In the genomic region with DNA sequence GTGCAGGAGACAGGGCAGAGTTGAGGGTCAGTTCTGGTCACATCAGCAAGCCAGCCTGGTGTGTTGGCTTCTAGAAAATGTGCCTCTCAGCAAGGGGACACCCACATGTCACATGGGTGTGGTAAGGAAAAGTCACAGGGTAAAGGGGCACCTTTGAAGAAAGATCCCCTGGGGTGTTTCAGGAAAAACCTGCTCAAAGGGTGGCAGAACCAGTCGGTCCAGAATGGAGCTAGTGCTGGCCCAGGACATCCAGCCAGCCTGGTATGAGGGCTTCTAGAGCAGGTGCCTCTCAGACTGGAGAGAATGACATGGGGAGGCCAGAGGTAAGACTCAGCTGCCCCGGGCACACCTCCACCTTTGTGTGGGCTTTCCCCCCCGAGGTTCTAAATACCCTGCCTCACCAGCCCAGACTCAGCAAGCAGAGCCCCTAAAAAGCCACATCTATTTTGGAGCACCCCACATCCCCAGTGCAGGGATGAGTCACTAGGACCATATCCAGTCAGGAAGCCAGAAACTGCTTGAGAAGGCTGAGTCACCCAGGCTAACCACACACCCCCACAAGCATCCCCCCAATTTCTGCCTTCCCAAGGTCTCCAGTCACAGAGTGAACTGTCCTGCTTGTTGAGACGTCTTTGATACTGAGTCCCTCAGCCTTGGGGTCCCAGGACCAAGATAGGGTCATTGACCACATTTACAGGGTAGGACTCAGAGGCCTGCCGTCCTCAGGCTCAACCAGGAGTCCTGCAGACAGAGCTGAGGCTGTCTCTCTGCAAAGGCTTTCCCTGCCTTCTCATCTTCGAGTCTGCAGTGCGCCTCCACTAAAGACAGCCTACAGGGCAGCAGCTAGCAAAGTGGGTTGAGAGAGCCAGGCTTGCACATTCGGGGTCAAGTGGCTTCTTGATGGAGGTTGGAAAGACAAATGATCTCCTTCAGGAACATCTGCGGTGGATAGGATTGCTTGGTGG, we compare ENCODE assay signal across 14 mouse cellular contexts. TPM values are rescaled to one million over a fixed set of nuclear protein-coding genes. Genes with fewer than 3 reads are reported as not detected.
DNase-seq lines count a peak whose midpoint lies in the region; ATAC-seq and TF ChIP-seq lines count a peak whose summit lies in the region.
"Had no signal": no experiment of that assay in that cellular context is flagged by ENCODE, and none has a peak within 500 bp of the region (broad histone marks: within the 10 kb centered on the region; RNA-seq: fewer than 3 reads in every experiment).

No protein-coding gene starts in this region.

- no peaks in the 10 kb centered on the region for H3K9me3 ChIP-seq in stomach, postnatal 0 days (ENCODE audit: control insufficient read depth, low read length)
- H3K9me3 ChIP-seq: embryonic facial prominence, embryonic 13.5 days had no signal

- TF ChIP-seq CTCF in kidney, adult 2 months (conservative IDR thresholded peaks at IDR 0.05; ENCODE audit: insufficient read depth, insufficient read length, low read depth, low read length), result no peak
- TF ChIP-seq CTCF in stomach, postnatal 0 days (IDR thresholded peaks at IDR 0.05; ENCODE audit: low read depth), result no peak

- H3K9ac ChIP-seq in stomach, postnatal 0 days (ENCODE audit: low read length), result no peak overlapping the region; the same call in 1 of the 2 replicates
- H3K9ac ChIP-seq: embryonic facial prominence, embryonic 13.5 days; liver, postnatal 0 days had no signal

- H3K4me3 ChIP-seq in kidney, adult 2 months (ENCODE audit: insufficient read depth, low read depth, low read length), result no peak overlapping the region
- H3K4me3 ChIP-seq in stomach, postnatal 0 days (ENCODE audit: low read depth, low read length), result no peak overlapping the region
- H3K4me3 ChIP-seq: embryonic facial prominence, embryonic 13.5 days had no signal

- no peak overlapping the region for H3K27ac ChIP-seq in kidney, adult 2 months (ENCODE audit: insufficient read depth, low read depth, low read length)
- H3K27ac ChIP-seq in stomach, postnatal 0 days (replicated peaks), result no peak overlapping the region; the same call in 1 of the 2 replicates
- H3K27ac ChIP-seq: embryonic facial prominence, embryonic 13.5 days had no signal

- no peaks in the 10 kb centered on the region for H3K36me3 ChIP-seq in kidney, adult 2 months (ENCODE audit: control insufficient read depth, insufficient read depth, low read length)
- H3K36me3 ChIP-seq in stomach, postnatal 0 days (ENCODE audit: control insufficient read depth, insufficient read depth, low read length), result no peaks in the 10 kb centered on the region
- H3K36me3 ChIP-seq: embryonic facial prominence, embryonic 13.5 days had no signal

- peak; percentile 65 for TF ChIP-seq EP300 in stomach, postnatal 0 days (optimal IDR thresholded peaks at IDR 0.05)

- peak; percentile 90 for ATAC-seq in granulocyte monocyte progenitor cell, adult 5-6 weeks (replicated peaks; ENCODE audit: poor library complexity, severe bottlenecking)
- ATAC-seq in stomach, postnatal 0 days (ENCODE audit: low FRiP score, low TSS enrichment), result peak; percentile 75
- ATAC-seq: CD4-positive, CD25-positive, alpha-beta regulatory T cell, adult 4 months; liver, postnatal 0 days had no signal

- 75% methylated on average over 9 of the region's 9 CpGs for WGBS in kidney, adult 2 months
- WGBS in stomach, postnatal 0 days, result 57% methylated on average over 9 of the region's 9 CpGs

- no peak overlapping the region for H3K4me2 ChIP-seq in stomach, postnatal 0 days (replicated peaks; ENCODE audit: low read depth)
- H3K4me2 ChIP-seq: embryonic facial prominence, embryonic 13.5 days had no signal

- DNase-seq in kidney, adult 2 months, result peak; percentile 42
- no peak for DNase-seq in kidney, adult 8-10 months
- DNase-seq in right cerebral cortex, adult 18-20 months, result peak; percentile 88
- DNase-seq in right cerebral cortex, postnatal 4 days, result no peak
- peak; percentile 65 for DNase-seq in stomach, postnatal 0 days (ENCODE audit: low spot score)
- DNase-seq in spleen, postnatal 36 days (ENCODE audit: low spot score in 2 of 2), result no peak
- DNase-seq in ovary, adult 18-20 months (ENCODE audit: low spot score), result no peak
- DNase-seq: gastrocnemius, postnatal 10 days; liver, postnatal 0 days had no signal

- TF ChIP-seq POLR2A in kidney, adult 2 months (IDR thresholded peaks at IDR 0.05; ENCODE audit: low read depth, low read length), result no peak

- no peaks in the 10 kb centered on the region for H3K4me1 ChIP-seq in kidney, adult 2 months (ENCODE audit: control insufficient read depth, insufficient read depth, low read length)
- H3K4me1 ChIP-seq in stomach, postnatal 0 days (replicated peaks; ENCODE audit: control insufficient read depth, insufficient read depth), result no peaks in the 10 kb centered on the region
- H3K4me1 ChIP-seq: embryonic facial prominence, embryonic 13.5 days had no signal

- H3K27me3 ChIP-seq in kidney, adult 2 months (replicated peaks; ENCODE audit: control insufficient read depth, insufficient read depth, low read length), result no peaks in the 10 kb centered on the region
- no peaks in the 10 kb centered on the region for H3K27me3 ChIP-seq in stomach, postnatal 0 days (ENCODE audit: control insufficient read depth, insufficient read depth, low read length)

RNA-seq across cellular contexts. Expression of a gene that starts 4.6 kb away (rescaled TPM):
- 0.05 TPM in 1 of 2 replicates, not detected in the other for polyA plus RNA-seq in kidney, adult 2 months (2012; rRNA removed)
- total RNA-seq in granulocyte monocyte progenitor cell, adult 5-6 weeks (2014; fragmentation: Nextera tagmentation), result not detected in 2 replicates
- not detected in 2 replicates for total RNA-seq in granulocyte monocyte progenitor cell, adult 5-6 weeks (2017)
- polyA plus RNA-seq in stomach, postnatal 0 days (2015; fragmentation: Nextera tagmentation; extraction: Ambion mirVana), result not detected in 2 replicates
- total RNA-seq: gastrocnemius, postnatal 10 days; heart, postnatal 25 days had no signal
- polyA plus RNA-seq: CD4-positive, CD25-positive, alpha-beta regulatory T cell, adult 4 months; liver, postnatal 0 days; neural tube, embryonic 11.5 days had no signal

RNA-seq across cellular contexts. Expression of a gene that starts 20.5 kb away (rescaled TPM):
- 23.3 and 24.1 TPM in 2 replicates for polyA plus RNA-seq in kidney, adult 2 months (2012; rRNA removed)
- total RNA-seq in granulocyte monocyte progenitor cell, adult 5-6 weeks (2014; fragmentation: Nextera tagmentation), result 42.9 and 43.9 TPM in 2 replicates
- 66.9 and 67.0 TPM in 2 replicates for total RNA-seq in granulocyte monocyte progenitor cell, adult 5-6 weeks (2017)
- 19.4 and 19.8 TPM in 2 replicates for polyA plus RNA-seq in stomach, postnatal 0 days (2015; fragmentation: Nextera tagmentation; extraction: Ambion mirVana)

Comparison
In these comparisons a context has a peak if more than half of its experiments do, and no peak if none do; other contexts are left out.
1. DNase-seq: peak in kidney, adult 2 months (single experiment), right cerebral cortex, adult 18-20 months (single experiment) and stomach, postnatal 0 days (single experiment); none in kidney, adult 8-10 months (0 of 2), right cerebral cortex, postnatal 4 days (single experiment), spleen, postnatal 36 days (0 of 2) and ovary, adult 18-20 months (single experiment).